Mouse (Mus musculus) intestine, postnatal 0 days (tissue): ENCODE data around the gene Sim1. TPM values are rescaled to one million over a fixed set of nuclear protein-coding genes. Genes with fewer than 3 reads are reported as not detected.
A peak's percentile ranks its signal among the peaks of the same experiment; 100 is the strongest.

ENCODE experiments used
- ATAC-seq: fragments of 200-750 bp; cut with Nextera tagmentation; 2 replicates; pipeline ENCODE4 v1.8.0; 2017; ENCODE audit warnings: mild to moderate bottlenecking, moderate TSS enrichment, moderate library complexity
- H3K27ac ChIP-seq: fragments of 300-500 bp; sonication (generic); 2 replicates; pipeline ENCODE4 v1.5.1; 2014; ENCODE audit warnings: mild to moderate bottlenecking, low read depth, low read length, moderate library complexity
- H3K27me3 ChIP-seq: fragments of 300-500 bp; sonication (generic); replicated peaks from 2 replicates; pipeline ENCODE4 v1.6.1; 2014; ENCODE audit warnings: low read length, mixed read lengths; ENCODE audit not compliant: control insufficient read depth, insufficient read depth
- H3K36me3 ChIP-seq: fragments of 300-500 bp; sonication (generic); 2 replicates; pipeline ENCODE4 v1.6.1; 2014; ENCODE audit warnings: mild to moderate bottlenecking, moderate library complexity; ENCODE audit not compliant: control insufficient read depth, insufficient read depth
- H3K4me1 ChIP-seq: fragments of 300-500 bp; sonication (generic); replicated peaks from 2 replicates; pipeline ENCODE4 v1.6.1; 2014; ENCODE audit warnings: antibody characterized with exemption, low read length, mixed read lengths; ENCODE audit not compliant: control insufficient read depth, insufficient read depth
- H3K4me2 ChIP-seq: fragments of 300-500 bp; sonication (generic); replicated peaks from 2 replicates; pipeline ENCODE4 v1.6.1; 2014; ENCODE audit warnings: low read depth, mild to moderate bottlenecking, moderate library complexity
- H3K4me3 ChIP-seq: fragments of 300-500 bp; sonication (generic); 2 replicates; pipeline ENCODE4 v1.5.1; 2014; ENCODE audit warnings: low read depth, low read length
- H3K9ac ChIP-seq: fragments of 300-500 bp; sonication (generic); 2 replicates; pipeline ENCODE4 v1.6.1; 2014; ENCODE audit warnings: mild to moderate bottlenecking, low read depth, low read length
- H3K9me3 ChIP-seq: fragments of 300-500 bp; sonication (generic); 2 replicates; pipeline ENCODE4 v1.6.1; 2016; ENCODE audit warnings: mixed run types; ENCODE audit not compliant: control insufficient read depth
- CTCF ChIP-seq: sonication (generic); IDR thresholded peaks from 2 replicates; pipeline ENCODE4 v1.5.1; 2016; ENCODE audit warnings: low read depth, mild to moderate bottlenecking, control low read depth, antibody characterized with exemption, moderate library complexity
- WGBS: fragments of 180-500 bp; shearing (Covaris S2); extraction: QIAGEN DNeasy Blood & Tissue Kit; methylation state at CpG from one replicate; pipeline ENCODE4 v1.1.7; 2014; 5-methylcytosine and 5-hydroxymethylcytosine counted together
- polyA plus RNA-seq: library from polyadenylated mRNA; unstranded; fragments of >200 nt; fragmentation: Nextera tagmentation; extraction: Ambion mirVana; gene quantifications from 2 replicates; pipeline ENCODE4 v1.2.1, GENCODE M21; 2015

Sim1 gene
- polyA plus RNA-seq, result not detected in 2 replicates

GRCm38 (mm10) chr10:50894170-50894991 is at the start of gene Sim1:
Sim1 (plus strand) TSS chr10:50894754.
- Histone ChIP-seq H3K27me3 (peaks cover 99% of the 10 kb centered on the region), H3K4me2 (peak within 1 kb of the TSS; percentile 66), H3K36me3 (no peaks in the 10 kb centered on the region), H3K4me3 (peak within 1 kb of the TSS; percentile 41), H3K9ac (no peak within 1 kb of the TSS), H3K9me3 (no peaks in the 10 kb centered on the region), H3K4me1 (0 out of 2 replicates have a peak, but pooled peaks cover 3% of the 10 kb centered on the region), H3K27ac (no peak within 1 kb of the TSS)
- ATAC-seq, result peak; percentile 66
- no peak for TF ChIP-seq CTCF
- WGBS, result under 1% methylated on average over 62 of the region's 62 CpGs

- H3K4me2 ChIP-seq, result no peak overlapping the region
- H3K9ac ChIP-seq, result no peak overlapping the region
- no peaks in the 10 kb centered on the region for H3K36me3 ChIP-seq
- H3K9me3 ChIP-seq, result no peaks in the 10 kb centered on the region
- no peak for ATAC-seq
- TF ChIP-seq CTCF, result no peak
- H3K27ac ChIP-seq, result no peak overlapping the region
- H3K27me3 ChIP-seq, result no peaks in the 10 kb centered on the region
- no peaks in the 10 kb centered on the region for H3K4me1 ChIP-seq
- H3K4me3 ChIP-seq, result no peak overlapping the region
- 77% methylated on average over 4 of the region's 4 CpGs for WGBS
These were observed 26.4 kb upstream of the Sim1 start for GRCm38 (mm10) chr10:50868202-50868601.

GRCm38 (mm10) chr10:50876952-50877351 is 17.6 kb upstream of the Sim1 start:
- Histone ChIP-seq H3K4me1 (no peaks in the 10 kb centered on the region), H3K9ac (no peak overlapping the region), H3K27ac (no peak overlapping the region), H3K4me3 (no peak overlapping the region), H3K4me2 (no peak overlapping the region), H3K36me3 (no peaks in the 10 kb centered on the region), H3K9me3 (no peaks in the 10 kb centered on the region), H3K27me3 (no peaks in the 10 kb centered on the region)
- no peak for TF ChIP-seq CTCF
- no peak for ATAC-seq
- WGBS, result 83% methylated on average over 5 of the region's 5 CpGs

- 38% methylated on average over 2 of the region's 2 CpGs for WGBS
- no peaks in the 10 kb centered on the region for H3K4me1 ChIP-seq
- peak; percentile 71 for TF ChIP-seq CTCF
- no peaks in the 10 kb centered on the region for H3K9me3 ChIP-seq
- H3K4me3 ChIP-seq, result no peak overlapping the region
- no peak overlapping the region for H3K9ac ChIP-seq
- H3K27me3 ChIP-seq, result no peaks in the 10 kb centered on the region
- H3K36me3 ChIP-seq, result no peaks in the 10 kb centered on the region
- no peak overlapping the region for H3K27ac ChIP-seq
- no peak for ATAC-seq
- no peak overlapping the region for H3K4me2 ChIP-seq
These were observed 13.0 kb upstream of the Sim1 start for GRCm38 (mm10) chr10:50881476-50882069.

- Histone ChIP-seq H3K9ac (no peak overlapping the region), H3K9me3 (no peaks in the 10 kb centered on the region), H3K27ac (no peak overlapping the region), H3K4me3 (no peak overlapping the region), H3K4me2 (no peak overlapping the region), H3K27me3 (no peaks in the 10 kb centered on the region), H3K36me3 (no peaks in the 10 kb centered on the region), H3K4me1 (no peaks in the 10 kb centered on the region)
- no peak for ATAC-seq
- WGBS, result 88% methylated on average over 2 of the region's 2 CpGs
- TF ChIP-seq CTCF, result no peak
These were observed 12.2 kb upstream of the Sim1 start for GRCm38 (mm10) chr10:50882366-50882765.

GRCm38 (mm10) chr10:50886305-50886704 is 8.2 kb upstream of the Sim1 start:
- H3K9ac ChIP-seq, result no peak overlapping the region
- no peak overlapping the region for H3K4me3 ChIP-seq
- H3K9me3 ChIP-seq, result no peaks in the 10 kb centered on the region
- WGBS, result 79% methylated on average over 4 of the region's 4 CpGs
- no peak overlapping the region for H3K27ac ChIP-seq
- ATAC-seq, result no peak
- H3K4me1 ChIP-seq, result no peaks in the 10 kb centered on the region
- H3K4me2 ChIP-seq, result no peak overlapping the region
- peaks cover 24% of the 10 kb centered on the region for H3K27me3 ChIP-seq
- H3K36me3 ChIP-seq, result no peaks in the 10 kb centered on the region
- no peak for TF ChIP-seq CTCF
